Mouse (Mus musculus) limb, embryonic 14.5 days (tissue): Measurements from ENCODE around the gene Irf2bp2. TPM values are rescaled to one million over a fixed set of nuclear protein-coding genes. Genes with fewer than 3 reads are reported as not detected.

ENCODE experiments used
- ATAC-seq: fragments of 200-750 bp; cut with Nextera tagmentation; 2 replicates; pipeline ENCODE4 v1.8.0; 2017; ENCODE audit warnings: low read depth, moderate number of reproducible peaks, moderate TSS enrichment; ENCODE audit not compliant: low FRiP score
- DNase-seq: peaks from one replicate; pipeline ENCODE4 v3.0.0-alpha.2; 2015; ENCODE audit warnings: low spot score
- H3K27ac ChIP-seq: fragments of 300-500 bp; sonication (generic); replicated peaks from 2 replicates; pipeline ENCODE4 v1.5.1; 2014; ENCODE audit warnings: low read depth, mild to moderate bottlenecking, low read length, moderate library complexity, mixed read lengths
- H3K27me3 ChIP-seq: fragments of 300-500 bp; sonication (generic); 2 replicates; pipeline ENCODE4 v1.6.1; 2014; ENCODE audit warnings: low read length, mixed read lengths; ENCODE audit not compliant: control insufficient read depth, insufficient read depth
- H3K36me3 ChIP-seq: fragments of 300-500 bp; sonication (generic); 2 replicates; pipeline ENCODE4 v1.6.1; 2014; ENCODE audit warnings: mild to moderate bottlenecking, low read length, moderate library complexity, mixed read lengths; ENCODE audit not compliant: control insufficient read depth, insufficient read depth
- H3K4me1 ChIP-seq: fragments of 300-500 bp; sonication (generic); 2 replicates; pipeline ENCODE4 v1.6.1; 2014; ENCODE audit warnings: antibody characterized with exemption, low read length, mixed read lengths; ENCODE audit not compliant: control insufficient read depth, insufficient read depth
- H3K4me2 ChIP-seq: fragments of 300-500 bp; sonication (generic); replicated peaks from 2 replicates; pipeline ENCODE4 v1.6.1; 2014; ENCODE audit warnings: low read depth, mild to moderate bottlenecking, low read length, moderate library complexity; ENCODE audit not compliant: severe bottlenecking
- H3K4me3 ChIP-seq: fragments of 300-500 bp; sonication (generic); replicated peaks from 2 replicates; pipeline ENCODE4 v1.5.1; 2014; ENCODE audit warnings: low read length
- H3K9ac ChIP-seq: fragments of 300-500 bp; sonication (generic); 2 replicates; pipeline ENCODE4 v1.6.1; 2014; ENCODE audit warnings: mild to moderate bottlenecking, low read depth, low read length, moderate library complexity; ENCODE audit not compliant: severe bottlenecking
- H3K9me3 ChIP-seq: fragments of 300-500 bp; sonication (generic); 2 replicates; pipeline ENCODE4 v1.6.1; 2016; ENCODE audit warnings: low read length; ENCODE audit not compliant: control insufficient read depth
- POLR2A ChIP-seq: fragments of 200-500 bp; IDR thresholded peaks from 2 replicates; pipeline ENCODE4 v1.8.0; 2012; ENCODE audit warnings: inconsistent platforms, mild to moderate bottlenecking, moderate library complexity, borderline replicate concordance; ENCODE audit not compliant: insufficient read depth, insufficient read length; ENCODE audit errors: extremely low read depth
- WGBS: fragments of 180-500 bp; shearing (Covaris S2); extraction: QIAGEN DNeasy Blood & Tissue Kit; methylation state at CpG from one replicate; pipeline ENCODE4 v1.1.7; 2014; 5-methylcytosine and 5-hydroxymethylcytosine counted together
- polyA plus RNA-seq, 2 experiments: library from polyadenylated mRNA; depleted of rRNA in 1 of 2; stranded (reverse) in 1 of 2; unstranded in 1 of 2; fragments of >200 nt; fragmentation: Nextera tagmentation in 1 of 2; extraction: Ambion mirVana in 1 of 2; gene quantifications; 2 replicates each; pipeline versions ENCODE4 v1.2.1 to v1.2.3; 2012 to 2014

The Irf2bp2 gene
- polyA plus RNA-seq, 2 experiments: 10.1 to 44.5 TPM

DNA sequence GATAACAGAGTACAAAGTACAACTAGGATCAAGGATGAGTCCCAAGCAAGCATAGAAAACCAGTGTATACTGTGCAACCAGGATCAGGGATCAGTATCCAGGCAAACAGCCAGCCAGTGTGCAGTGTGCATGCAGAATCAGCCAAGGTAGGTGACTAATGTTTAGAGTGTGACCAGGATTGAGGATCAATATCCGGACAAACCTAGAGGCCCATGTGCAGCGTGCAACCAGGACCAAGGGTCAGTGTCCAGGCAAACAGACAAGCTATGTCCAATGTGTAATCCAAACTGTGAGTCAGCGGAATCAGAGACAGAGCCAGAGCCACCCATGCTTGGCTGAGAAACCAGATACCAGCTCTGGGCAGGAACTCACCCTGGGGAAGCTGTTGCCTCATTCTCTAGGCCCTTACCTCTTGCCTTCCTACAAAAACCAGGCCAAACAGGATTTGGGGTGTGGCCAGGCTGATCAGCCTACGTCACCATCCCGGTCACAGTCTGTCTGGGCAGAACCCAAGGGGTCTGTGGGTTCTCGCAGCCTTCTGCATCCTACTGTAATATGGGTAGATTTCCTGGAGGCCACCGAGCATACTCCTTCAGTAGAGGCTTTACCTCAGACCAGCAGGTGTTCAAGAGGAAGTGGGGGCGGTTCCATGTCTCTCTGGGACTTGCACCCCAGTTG is 20.4 kb upstream of the Irf2bp2 start:
- H3K9me3 ChIP-seq: no peaks in the 10 kb centered on the region
- TF ChIP-seq POLR2A: no peak
- no peak overlapping the region for H3K4me2 ChIP-seq
- ATAC-seq (no peak), DNase-seq (no peak)
- H3K27me3 ChIP-seq: no peaks in the 10 kb centered on the region
- H3K4me3 ChIP-seq: no peak overlapping the region
- no peak overlapping the region for H3K27ac ChIP-seq
- H3K36me3 ChIP-seq: no peaks in the 10 kb centered on the region
- 77% methylated on average over 8 of the region's 8 CpGs for whole genome bisulfite sequencing
- H3K9ac ChIP-seq: no peak overlapping the region
- peaks cover 18% of the 10 kb centered on the region for H3K4me1 ChIP-seq

DNA sequence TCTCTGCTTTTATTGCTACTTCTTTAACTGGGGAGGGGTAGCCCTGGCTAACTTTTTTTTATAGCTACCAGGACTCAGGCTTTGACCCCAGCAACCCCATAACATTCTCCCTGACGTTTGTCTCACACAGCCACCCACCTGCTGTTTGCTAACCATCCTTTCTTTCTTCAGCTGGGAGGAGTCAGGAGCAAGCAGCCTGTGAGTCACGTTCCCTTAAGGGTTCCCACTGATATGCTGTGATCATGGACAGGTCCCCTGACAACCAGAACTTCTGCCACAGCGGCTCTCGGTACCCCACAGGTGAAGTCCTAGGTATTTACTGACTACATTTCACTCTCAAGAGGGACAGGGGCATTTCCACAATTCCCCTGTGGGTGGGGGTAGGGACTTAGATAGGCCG is 19.4 kb upstream of the Irf2bp2 start:
- H3K4me1 ChIP-seq: peaks cover 23% of the 10 kb centered on the region

DNA sequence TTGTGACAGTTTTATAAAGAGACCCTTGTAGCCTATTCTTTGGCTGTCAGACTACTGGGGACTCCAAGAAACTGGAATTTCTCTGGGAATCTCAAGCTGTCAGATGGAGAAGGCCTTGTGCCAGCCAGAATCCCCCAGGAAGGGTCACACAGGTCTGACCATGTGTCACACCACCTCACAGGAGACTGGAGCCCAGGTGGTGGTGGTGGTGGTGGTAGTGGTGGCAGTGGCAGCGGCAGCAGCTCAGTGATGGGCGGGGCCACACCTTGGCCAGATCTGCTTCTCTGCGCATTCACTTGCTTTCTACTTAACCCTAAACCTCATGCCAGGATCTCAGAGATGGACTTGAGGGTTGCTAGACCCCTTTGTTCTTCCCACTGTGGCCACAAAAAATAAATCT is 19.0 kb upstream of the Irf2bp2 start:
- no peak for ATAC-seq
- WGBS: 80% methylated on average over 3 of the region's 3 CpGs
- no peak overlapping the region for H3K27ac ChIP-seq

More for the DNA sequence above, 19.4 kb upstream of the Irf2bp2 start:
- no peak for ATAC-seq
- H3K36me3 ChIP-seq: no peaks in the 10 kb centered on the region
- TF ChIP-seq POLR2A: no peak
- 56% methylated on average over 5 of the region's 5 CpGs for whole genome bisulfite sequencing
- no peak overlapping the region for H3K27ac ChIP-seq
- no peaks in the 10 kb centered on the region for H3K9me3 ChIP-seq
- H3K4me2 ChIP-seq: no peak overlapping the region
- H3K4me3 ChIP-seq: no peak overlapping the region
- no peak overlapping the region for H3K9ac ChIP-seq
- DNase-seq: no peak
- no peaks in the 10 kb centered on the region for H3K27me3 ChIP-seq

DNA sequence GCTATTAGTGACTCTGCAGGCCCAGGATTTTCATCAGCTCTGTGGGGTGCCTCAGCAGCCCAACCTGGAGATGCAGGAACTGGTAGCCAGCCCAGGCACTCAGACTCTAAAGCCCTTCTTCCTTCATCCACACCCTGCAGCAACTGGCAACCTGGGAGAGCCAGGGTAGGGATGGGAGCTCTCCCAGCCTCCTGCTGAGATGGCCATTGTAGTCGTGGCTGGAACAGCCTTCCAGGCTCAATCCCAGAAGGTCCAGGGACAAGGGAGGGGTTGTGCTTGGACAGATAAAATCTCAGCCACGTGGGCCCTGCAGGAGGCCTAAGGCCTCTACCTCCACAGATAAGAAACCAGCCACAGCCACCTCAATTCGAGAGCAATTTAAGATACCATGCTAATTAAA is 16.9 kb upstream of the Irf2bp2 start:
- Histone ChIP-seq H3K27ac (no peak overlapping the region), H3K4me3 (no peak overlapping the region), H3K27me3 (no peaks in the 10 kb centered on the region), H3K9ac (no peak overlapping the region), H3K4me2 (no peak overlapping the region), H3K9me3 (no peaks in the 10 kb centered on the region), H3K4me1 (peaks cover 23% of the 10 kb centered on the region), H3K36me3 (no peaks in the 10 kb centered on the region)
- 9% methylated on average over 3 of the region's 3 CpGs for WGBS
- ATAC-seq (no peak), DNase-seq (no peak)
- TF ChIP-seq POLR2A: no peak

More for the DNA sequence above, 19.0 kb upstream of the Irf2bp2 start:
- Histone ChIP-seq H3K9me3 (no peaks in the 10 kb centered on the region), H3K4me1 (peaks cover 26% of the 10 kb centered on the region), H3K27me3 (no peaks in the 10 kb centered on the region), H3K9ac (no peak overlapping the region), H3K36me3 (no peaks in the 10 kb centered on the region), H3K4me2 (no peak overlapping the region), H3K4me3 (no peak overlapping the region)
- no peak for TF ChIP-seq POLR2A
- no peak for DNase-seq

DNA sequence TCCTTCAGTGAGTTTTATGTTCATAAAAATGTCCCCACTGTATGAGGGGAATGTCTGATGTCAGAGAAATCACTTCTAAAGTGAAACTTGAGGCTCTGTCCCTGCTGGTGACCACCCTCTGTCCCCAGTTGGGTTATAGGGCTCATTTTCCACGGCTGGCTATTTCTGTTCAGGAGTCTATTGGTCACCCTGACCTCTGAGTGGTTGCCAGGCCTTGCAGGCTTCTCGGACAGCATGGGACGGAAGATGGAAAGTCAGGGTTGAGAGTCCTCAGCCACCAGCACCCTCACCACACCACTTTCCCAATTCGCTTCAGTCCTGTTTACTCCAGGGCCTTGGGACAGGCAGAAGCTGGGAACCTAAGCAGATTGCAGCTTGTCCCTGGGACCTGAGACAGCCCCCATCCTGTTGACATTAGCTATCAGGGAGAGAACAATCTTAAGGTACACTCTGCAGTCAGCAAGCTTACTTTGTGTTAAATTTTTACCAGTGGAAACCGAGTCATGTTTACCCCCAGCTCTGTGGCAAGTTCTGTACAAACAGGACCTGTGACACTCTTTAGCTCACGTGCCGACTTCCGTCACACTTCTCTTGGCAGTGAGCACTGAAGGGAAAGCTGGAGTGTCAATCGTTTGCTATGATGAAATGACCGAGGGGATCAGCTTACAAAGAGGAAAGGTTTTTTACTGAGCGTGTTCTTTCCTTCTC is 15.9 kb upstream of the Irf2bp2 start:
- Histone ChIP-seq H3K4me2 (no peak overlapping the region), H3K27me3 (no peaks in the 10 kb centered on the region), H3K4me1 (peaks cover 14% of the 10 kb centered on the region), H3K9me3 (no peaks in the 10 kb centered on the region), H3K36me3 (no peaks in the 10 kb centered on the region), H3K27ac (no peak overlapping the region), H3K9ac (no peak overlapping the region), H3K4me3 (no peak overlapping the region)
- no peak for ATAC-seq
- WGBS: 84% methylated on average over 11 of the region's 11 CpGs
- DNase-seq: no peak
- TF ChIP-seq POLR2A: no peak
